Mouse (Mus musculus): ENCODE measurements around the gene Gm29427.
"Not testable (repeated sequence)": the region's sequence is repeated elsewhere in the genome, so short reads cannot be mapped to it uniquely, and the experiment has no call there.

The Gm29427 gene

GRCm38 (mm10) chr1:130731741-130732337 is 16.2 kb upstream of the Gm29427 start, which contains the start of gene AA986860:
AA986860 (plus strand) TSS chr1:130731976.
- DNase-seq (ENCODE audit: low spot score), result no peak

- no peak for DNase-seq (ENCODE audit: low spot score)
Measured at GRCm38 (mm10) chr1:130729153-130729552, 13.6 kb upstream of the Gm29427 start, which contains the start of gene Pfkfb2. Pfkfb2 (minus strand) TSS chr1:130729253.

- DNase-seq (ENCODE audit: low spot score), result no peak
Measured at GRCm38 (mm10) chr1:130728708-130729107, 13.1 kb upstream of the Gm29427 start.

- DNase-seq (ENCODE audit: low spot score), result no peak
Measured at GRCm38 (mm10) chr1:130728070-130728469, 12.5 kb upstream of the Gm29427 start.

- DNase-seq (ENCODE audit: low spot score), result no peak
Measured at GRCm38 (mm10) chr1:130726396-130726795, 10.8 kb upstream of the Gm29427 start.

GRCm38 (mm10) chr1:130724206-130724605 is 8.6 kb upstream of the Gm29427 start:
- no peak for DNase-seq (ENCODE audit: low spot score)

GRCm38 (mm10) chr1:130717291-130717871 is 1.8 kb upstream of the Gm29427 start, which contains the start of gene Yod1:
Yod1 (plus strand) TSS chr1:130717327.
- peak; percentile 80 for DNase-seq (ENCODE audit: low spot score)

GRCm38 (mm10) chr1:130716513-130717290 is 1.1 kb upstream of the Gm29427 start:
- DNase-seq (ENCODE audit: low spot score), result no peak

- DNase-seq (ENCODE audit: low spot score), result no peak
Measured at GRCm38 (mm10) chr1:130716218-130716512, 566 bp upstream of the Gm29427 start.

- no peak for DNase-seq (ENCODE audit: low spot score)
Measured at GRCm38 (mm10) chr1:130714046-130714445, 1.6 kb downstream of the Gm29427 start.

GRCm38 (mm10) chr1:130710283-130711080 is 5.1 kb downstream of the Gm29427 start:
- no peak for DNase-seq (ENCODE audit: low spot score)

- no peak for DNase-seq (ENCODE audit: low spot score)
Measured at GRCm38 (mm10) chr1:130703613-130704012, 12.0 kb downstream of the Gm29427 start.

- DNase-seq (ENCODE audit: low spot score), result no peak
Measured at GRCm38 (mm10) chr1:130701976-130702375, 13.6 kb downstream of the Gm29427 start.

- no peak for DNase-seq (ENCODE audit: low spot score)
Measured at GRCm38 (mm10) chr1:130699937-130700633, 15.5 kb downstream of the Gm29427 start.

- no peak for DNase-seq (ENCODE audit: low spot score)
Measured at GRCm38 (mm10) chr1:130698601-130699000, 17.0 kb downstream of the Gm29427 start.

- no peak for DNase-seq (ENCODE audit: low spot score)
Measured at GRCm38 (mm10) chr1:130683905-130684304, 31.7 kb downstream of the Gm29427 start.

GRCm38 (mm10) chr1:130681656-130682413 is 33.8 kb downstream of the Gm29427 start:
- no peak for DNase-seq (ENCODE audit: low spot score)

- DNase-seq (ENCODE audit: low spot score), result no peak
Measured at GRCm38 (mm10) chr1:130681075-130681474, 34.5 kb downstream of the Gm29427 start.

GRCm38 (mm10) chr1:130678551-130678950 is 37.0 kb downstream of the Gm29427 start:
- DNase-seq (ENCODE audit: low spot score), result no peak

GRCm38 (mm10) chr1:130663576-130663975 is 52.0 kb downstream of the Gm29427 start:
- DNase-seq (ENCODE audit: low spot score), result not testable (repeated sequence)

- DNase-seq (ENCODE audit: low spot score), result no peak
Measured at GRCm38 (mm10) chr1:130661454-130661853, 54.1 kb downstream of the Gm29427 start, which contains the start of gene C4bp. C4bp (minus strand) TSS chr1:130661632.

Data from urinary bladder, postnatal 10 days (tissue).